Mouse (Mus musculus) lung, embryonic 16.5 days (tissue): Measurements from ENCODE around the gene Erc1. TPM values are rescaled to one million over a fixed set of nuclear protein-coding genes. Genes with fewer than 3 reads are reported as not detected.

ENCODE experiments used
- ATAC-seq: fragments of 200-750 bp; cut with Nextera tagmentation; 2 replicates; pipeline ENCODE4 v1.8.0; 2017; ENCODE audit warnings: low read depth, mild to moderate bottlenecking, moderate library complexity
- H3K27ac ChIP-seq: fragments of 300-500 bp; sonication (generic); 2 replicates; pipeline ENCODE4 v1.5.1; 2014; ENCODE audit warnings: mild to moderate bottlenecking, control low read depth, low read length
- H3K27me3 ChIP-seq: fragments of 300-500 bp; sonication (generic); 2 replicates; pipeline ENCODE4 v1.6.1; 2014; ENCODE audit warnings: low read depth, low read length, mixed read lengths; ENCODE audit not compliant: control insufficient read depth, insufficient read depth
- H3K36me3 ChIP-seq: fragments of 300-500 bp; sonication (generic); 2 replicates; pipeline ENCODE4 v1.6.1; 2014; ENCODE audit warnings: low read length; ENCODE audit not compliant: control insufficient read depth, insufficient read depth
- H3K4me1 ChIP-seq: fragments of 300-500 bp; sonication (generic); replicated peaks from 2 replicates; pipeline ENCODE4 v1.6.1; 2014; ENCODE audit warnings: low read length, mixed read lengths; ENCODE audit not compliant: control insufficient read depth, insufficient read depth
- H3K4me2 ChIP-seq: fragments of 300-500 bp; sonication (generic); 2 replicates; pipeline ENCODE4 v1.6.1; 2014; ENCODE audit warnings: low read depth, low read length, control low read depth
- H3K4me3 ChIP-seq: fragments of 300-500 bp; sonication (generic); 2 replicates; pipeline ENCODE4 v1.5.1; 2014; ENCODE audit warnings: mild to moderate bottlenecking, low read length, control low read depth
- H3K9ac ChIP-seq: fragments of 300-500 bp; sonication (generic); 2 replicates; pipeline ENCODE4 v1.6.1; 2014; ENCODE audit warnings: low read length, control low read depth
- H3K9me3 ChIP-seq: fragments of 300-500 bp; sonication (generic); 2 replicates; pipeline ENCODE4 v1.6.1; 2016; ENCODE audit warnings: low read length; ENCODE audit not compliant: control insufficient read depth
- WGBS: fragments of 180-500 bp; shearing (Covaris S2); extraction: QIAGEN DNeasy Blood & Tissue Kit; methylation state at CpG from one replicate; pipeline ENCODE4 v1.1.7; 2014; 5-methylcytosine and 5-hydroxymethylcytosine counted together
- polyA plus RNA-seq: library from polyadenylated mRNA; unstranded; fragments of >200 nt; fragmentation: Nextera tagmentation; extraction: Ambion mirVana; gene quantifications from 2 replicates; pipeline ENCODE4 v1.2.1, GENCODE M21; 2015

The Erc1 gene
- polyA plus RNA-seq, 1 experiment from 2014 or later = 14.2 TPM

GRCm38 (mm10) chr6:119781109-119781508 lies 66.9 kb downstream of the Erc1 start:
- 55% methylated on average over 3 of the region's 3 CpGs for WGBS
- H3K9me3 ChIP-seq = no peaks in the 10 kb centered on the region
- H3K36me3 ChIP-seq = no peaks in the 10 kb centered on the region
- no peak overlapping the region; the same call in 1 of the 2 replicates for H3K27ac ChIP-seq
- no peak for ATAC-seq
- no peaks in the 10 kb centered on the region for H3K4me1 ChIP-seq
- no peaks in the 10 kb centered on the region for H3K27me3 ChIP-seq
- H3K4me3 ChIP-seq = no peak overlapping the region
- H3K4me2 ChIP-seq = no peak overlapping the region
- H3K9ac ChIP-seq = no peak overlapping the region

GRCm38 (mm10) chr6:119768778-119769177 lies 79.2 kb downstream of the Erc1 start:
- Histone ChIP-seq H3K4me2 (no peak overlapping the region), H3K27ac (no peak overlapping the region), H3K4me1 (no peaks in the 10 kb centered on the region), H3K9me3 (no peaks in the 10 kb centered on the region), H3K36me3 (peaks cover 4% of the 10 kb centered on the region; the same call in 1 of the 2 replicates), H3K27me3 (no peaks in the 10 kb centered on the region), H3K9ac (no peak overlapping the region), H3K4me3 (no peak overlapping the region)
- ATAC-seq = no peak
- WGBS = 78% methylated on average over 1 of the region's 1 CpGs

- Histone ChIP-seq H3K9ac (no peak overlapping the region), H3K27ac (no peak overlapping the region), H3K27me3 (no peaks in the 10 kb centered on the region), H3K36me3 (peaks cover 5% of the 10 kb centered on the region; the same call in 1 of the 2 replicates), H3K9me3 (no peaks in the 10 kb centered on the region), H3K4me3 (no peak overlapping the region), H3K4me1 (no peaks in the 10 kb centered on the region), H3K4me2 (no peak overlapping the region)
- ATAC-seq = no peak
- WGBS = 91% methylated on average over 3 of the region's 3 CpGs
These were observed 83.6 kb downstream of the Erc1 start for GRCm38 (mm10) chr6:119764355-119764754.

- H3K4me1 ChIP-seq = no peaks in the 10 kb centered on the region
- no peak overlapping the region for H3K4me2 ChIP-seq
- no peak overlapping the region for H3K27ac ChIP-seq
- no peak overlapping the region for H3K4me3 ChIP-seq
- 58% methylated on average over 3 of the region's 3 CpGs for WGBS
- H3K9me3 ChIP-seq = no peaks in the 10 kb centered on the region
- H3K27me3 ChIP-seq = no peaks in the 10 kb centered on the region
- H3K36me3 ChIP-seq = peaks cover 5% of the 10 kb centered on the region; the same call in 1 of the 2 replicates
- no peak for ATAC-seq
- no peak overlapping the region for H3K9ac ChIP-seq
These were observed 88.1 kb downstream of the Erc1 start for GRCm38 (mm10) chr6:119759866-119760265.

GRCm38 (mm10) chr6:119758490-119758889 lies 89.5 kb downstream of the Erc1 start:
- no peak overlapping the region for H3K9ac ChIP-seq
- WGBS = 76% methylated on average over 2 of the region's 2 CpGs
- H3K9me3 ChIP-seq = no peaks in the 10 kb centered on the region
- no peak overlapping the region for H3K27ac ChIP-seq
- no peaks in the 10 kb centered on the region for H3K4me1 ChIP-seq
- H3K27me3 ChIP-seq = no peaks in the 10 kb centered on the region
- H3K4me3 ChIP-seq = no peak overlapping the region
- no peak overlapping the region for H3K4me2 ChIP-seq
- H3K36me3 ChIP-seq = peaks cover 5% of the 10 kb centered on the region; the same call in 1 of the 2 replicates
- no peak for ATAC-seq

GRCm38 (mm10) chr6:119757796-119758195 lies 90.2 kb downstream of the Erc1 start:
- WGBS = 65% methylated on average over 5 of the region's 5 CpGs
- no peak overlapping the region for H3K27ac ChIP-seq

GRCm38 (mm10) chr6:119755866-119756265 lies 92.1 kb downstream of the Erc1 start:
- no peaks in the 10 kb centered on the region for H3K9me3 ChIP-seq
- H3K4me3 ChIP-seq = no peak overlapping the region
- 53% methylated on average over 3 of the region's 3 CpGs for WGBS
- no peak overlapping the region for H3K4me2 ChIP-seq
- H3K4me1 ChIP-seq = no peaks in the 10 kb centered on the region
- no peak for ATAC-seq
- H3K27me3 ChIP-seq = no peaks in the 10 kb centered on the region
- H3K9ac ChIP-seq = no peak overlapping the region
- H3K36me3 ChIP-seq = peaks cover 13% of the 10 kb centered on the region
- H3K27ac ChIP-seq = no peak overlapping the region

More at GRCm38 (mm10) chr6:119757796-119758195, 90.2 kb downstream of the Erc1 start:
- Histone ChIP-seq H3K27me3 (no peaks in the 10 kb centered on the region), H3K9me3 (no peaks in the 10 kb centered on the region), H3K36me3 (peaks cover 7% of the 10 kb centered on the region; the same call in 1 of the 2 replicates), H3K9ac (no peak overlapping the region), H3K4me1 (no peaks in the 10 kb centered on the region), H3K4me2 (no peak overlapping the region), H3K4me3 (no peak overlapping the region)
- no peak for ATAC-seq

- WGBS = 77% methylated on average over 7 of the region's 7 CpGs
- Histone ChIP-seq H3K9me3 (no peaks in the 10 kb centered on the region), H3K4me1 (no peaks in the 10 kb centered on the region), H3K9ac (no peak overlapping the region), H3K4me3 (no peak overlapping the region), H3K4me2 (no peak overlapping the region), H3K36me3 (peaks cover 18% of the 10 kb centered on the region), H3K27ac (no peak overlapping the region), H3K27me3 (no peaks in the 10 kb centered on the region)
- ATAC-seq = no peak
These were observed 98.8 kb downstream of the Erc1 start for GRCm38 (mm10) chr6:119749093-119749635.

- ATAC-seq = no peak
- Histone ChIP-seq H3K4me2 (no peak overlapping the region), H3K27ac (no peak overlapping the region), H3K4me3 (no peak overlapping the region), H3K9me3 (no peaks in the 10 kb centered on the region), H3K9ac (no peak overlapping the region), H3K27me3 (no peaks in the 10 kb centered on the region), H3K4me1 (no peaks in the 10 kb centered on the region), H3K36me3 (peaks cover 9% of the 10 kb centered on the region)
- 70% methylated on average over 2 of the region's 2 CpGs for WGBS
These were observed 106.1 kb downstream of the Erc1 start for GRCm38 (mm10) chr6:119741861-119742260.

- Histone ChIP-seq H3K4me2 (no peak overlapping the region), H3K9me3 (no peaks in the 10 kb centered on the region), H3K4me3 (no peak overlapping the region), H3K4me1 (no peaks in the 10 kb centered on the region), H3K9ac (no peak overlapping the region), H3K36me3 (peaks cover 9% of the 10 kb centered on the region), H3K27ac (no peak overlapping the region), H3K27me3 (no peaks in the 10 kb centered on the region)
- ATAC-seq = no peak
- 81% methylated on average over 3 of the region's 3 CpGs for WGBS
These were observed 107.4 kb downstream of the Erc1 start for GRCm38 (mm10) chr6:119740541-119740940.
